Mouse (Mus musculus): Measurements from ENCODE around the gene Olfr110. TPM values are rescaled to one million over a fixed set of nuclear protein-coding genes. Genes with fewer than 3 reads are reported as not detected.
"Not testable (repeated sequence)": the region's sequence is repeated elsewhere in the genome, so short reads cannot be mapped to it uniquely, and the experiment has no call there.

Olfr110 gene
- not detected in 2 replicates for polyA plus RNA-seq (2016; fragmentation: Nextera tagmentation; extraction: Ambion mirVana)

- H3K9ac ChIP-seq, result no peak within 1 kb of the TSS
- H3K4me3 ChIP-seq, result no peak within 1 kb of the TSS
- H3K27me3 ChIP-seq (replicated peaks), result no peaks in the 10 kb centered on the region
- no peak for ATAC-seq
- no peaks in the 10 kb centered on the region for H3K36me3 ChIP-seq
- H3K4me1 ChIP-seq, result no peaks in the 10 kb centered on the region
- no peaks in the 10 kb centered on the region for H3K9me3 ChIP-seq (replicated peaks)
- no peak within 1 kb of the TSS for H3K4me2 ChIP-seq
- no peak within 1 kb of the TSS for H3K27ac ChIP-seq
- 19% methylated on average over 1 of the region's 1 CpGs for WGBS (ENCODE audit: insufficient replicate concordance)
Measured at GRCm38 (mm10) chr17:37491930-37492518, at the start of gene Olfr110. Gene Olfr110 (plus strand): TSS chr17:37492468.

- WGBS (ENCODE audit: insufficient replicate concordance), result 65% methylated on average over 1 of the region's 1 CpGs
- Histone ChIP-seq H3K9ac (no peak within 1 kb of the TSS), H3K9me3 (replicated peaks) (no peaks in the 10 kb centered on the region), H3K4me2 (no peak within 1 kb of the TSS), H3K4me1 (no peaks in the 10 kb centered on the region), H3K27ac (no peak within 1 kb of the TSS), H3K27me3 (replicated peaks) (no peaks in the 10 kb centered on the region), H3K4me3 (no peak within 1 kb of the TSS), H3K36me3 (no peaks in the 10 kb centered on the region)
- ATAC-seq, result no peak
Measured at GRCm38 (mm10) chr17:37445180-37445579, 47.1 kb upstream of the Olfr110 start, which contains the start of gene Olfr108. Gene Olfr108 (plus strand): TSS chr17:37445480.

GRCm38 (mm10) chr17:37458616-37459015 lies 33.7 kb upstream of the Olfr110 start, which contains the start of gene Olfr109:
Gene Olfr109 (plus strand): TSS chr17:37458916.
- H3K4me2 ChIP-seq, result no peak within 1 kb of the TSS
- H3K9me3 ChIP-seq (replicated peaks), result no peaks in the 10 kb centered on the region
- no peaks in the 10 kb centered on the region for H3K27me3 ChIP-seq (replicated peaks)
- H3K27ac ChIP-seq, result no peak within 1 kb of the TSS
- no peak within 1 kb of the TSS for H3K9ac ChIP-seq
- H3K4me1 ChIP-seq, result no peaks in the 10 kb centered on the region
- WGBS (ENCODE audit: insufficient replicate concordance), result 80% methylated on average over 1 of the region's 1 CpGs
- no peak for ATAC-seq
- H3K36me3 ChIP-seq, result no peaks in the 10 kb centered on the region
- no peak within 1 kb of the TSS for H3K4me3 ChIP-seq

- no peaks in the 10 kb centered on the region for H3K4me1 ChIP-seq
- no peak within 1 kb of the TSS for H3K4me3 ChIP-seq
- no peaks in the 10 kb centered on the region for H3K36me3 ChIP-seq
- H3K27ac ChIP-seq, result no peak within 1 kb of the TSS
- H3K27me3 ChIP-seq (replicated peaks), result no peaks in the 10 kb centered on the region
- 69% methylated on average over 2 of the region's 2 CpGs for WGBS (ENCODE audit: insufficient replicate concordance)
- ATAC-seq, result no peak
- no peak within 1 kb of the TSS for H3K9ac ChIP-seq
- no peaks in the 10 kb centered on the region for H3K9me3 ChIP-seq (replicated peaks)
- H3K4me2 ChIP-seq, result no peak within 1 kb of the TSS
Measured at GRCm38 (mm10) chr17:37483452-37483851, 8.8 kb upstream of the Olfr110 start, which contains the start of gene H2-M2. Gene H2-M2 (minus strand): TSS chr17:37483552.

- WGBS (ENCODE audit: insufficient replicate concordance), result 71% methylated on average over 4 of the region's 4 CpGs
- no peaks in the 10 kb centered on the region for H3K4me1 ChIP-seq
- ATAC-seq, result no peak
Measured at GRCm38 (mm10) chr17:37507730-37508129, 15.5 kb downstream of the Olfr110 start, which contains the start of gene Olfr111. Gene Olfr111 (plus strand): TSS chr17:37508030.

GRCm38 (mm10) chr17:37524612-37525011 lies 32.3 kb downstream of the Olfr110 start:
- not testable (repeated sequence) for H3K27me3 ChIP-seq (replicated peaks)

More at GRCm38 (mm10) chr17:37507730-37508129, 15.5 kb downstream of the Olfr110 start, which contains the start of gene Olfr111:
- no peak within 1 kb of the TSS for H3K4me3 ChIP-seq
- no peak within 1 kb of the TSS for H3K27ac ChIP-seq
- no peaks in the 10 kb centered on the region for H3K27me3 ChIP-seq (replicated peaks)
- H3K9ac ChIP-seq, result no peak within 1 kb of the TSS
- H3K9me3 ChIP-seq (replicated peaks), result no peaks in the 10 kb centered on the region
- H3K36me3 ChIP-seq, result no peaks in the 10 kb centered on the region
- H3K4me2 ChIP-seq, result no peak within 1 kb of the TSS

GRCm38 (mm10) chr17:37525427-37525826 lies 33.2 kb downstream of the Olfr110 start:
- H3K9me3 ChIP-seq (replicated peaks); H3K27ac ChIP-seq; ATAC-seq; H3K27me3 ChIP-seq (replicated peaks); H3K4me3 ChIP-seq; H3K4me2 ChIP-seq; H3K36me3 ChIP-seq; H3K4me1 ChIP-seq; H3K9ac ChIP-seq: not testable (repeated sequence)
- 17% methylated on average over 1 of the region's 1 CpGs for WGBS (ENCODE audit: insufficient replicate concordance)

More at GRCm38 (mm10) chr17:37524612-37525011, 32.3 kb downstream of the Olfr110 start:
- H3K27ac ChIP-seq; ATAC-seq; H3K36me3 ChIP-seq; H3K9ac ChIP-seq; H3K4me3 ChIP-seq; H3K4me1 ChIP-seq; H3K4me2 ChIP-seq; H3K9me3 ChIP-seq (replicated peaks): not testable (repeated sequence)

GRCm38 (mm10) chr17:37535173-37535572 lies 42.9 kb downstream of the Olfr110 start:
- no peak for ATAC-seq

GRCm38 (mm10) chr17:37538416-37538815 lies 46.1 kb downstream of the Olfr110 start:
- 23% methylated on average over 1 of the region's 1 CpGs for WGBS (ENCODE audit: insufficient replicate concordance)
- H3K4me1 ChIP-seq; H3K9ac ChIP-seq; H3K36me3 ChIP-seq; ATAC-seq; H3K4me2 ChIP-seq; H3K27me3 ChIP-seq (replicated peaks); H3K9me3 ChIP-seq (replicated peaks); H3K27ac ChIP-seq; H3K4me3 ChIP-seq: not testable (repeated sequence)

More at GRCm38 (mm10) chr17:37535173-37535572, 42.9 kb downstream of the Olfr110 start:
- no peak overlapping the region for H3K27ac ChIP-seq
- no peaks in the 10 kb centered on the region for H3K36me3 ChIP-seq
- no peaks in the 10 kb centered on the region for H3K9me3 ChIP-seq (replicated peaks)
- no peaks in the 10 kb centered on the region for H3K4me1 ChIP-seq
- no peak overlapping the region for H3K4me2 ChIP-seq
- H3K9ac ChIP-seq, result no peak overlapping the region
- H3K27me3 ChIP-seq (replicated peaks), result no peaks in the 10 kb centered on the region
- H3K4me3 ChIP-seq, result no peak overlapping the region

- ATAC-seq, result no peak
- H3K27me3 ChIP-seq (replicated peaks), result no peaks in the 10 kb centered on the region
- 70% methylated on average over 4 of the region's 4 CpGs for WGBS (ENCODE audit: insufficient replicate concordance)
- no peak overlapping the region for H3K4me3 ChIP-seq
- no peaks in the 10 kb centered on the region for H3K36me3 ChIP-seq
- no peak overlapping the region for H3K27ac ChIP-seq
- no peak overlapping the region for H3K4me2 ChIP-seq
- H3K9ac ChIP-seq, result no peak overlapping the region
- no peaks in the 10 kb centered on the region for H3K4me1 ChIP-seq
- no peaks in the 10 kb centered on the region for H3K9me3 ChIP-seq (replicated peaks)
Measured at GRCm38 (mm10) chr17:37541454-37542119, 49.3 kb downstream of the Olfr110 start.

GRCm38 (mm10) chr17:37543800-37544435 lies 51.6 kb downstream of the Olfr110 start:
- no peak for ATAC-seq

More at GRCm38 (mm10) chr17:37543800-37544435, 51.6 kb downstream of the Olfr110 start:
- Histone ChIP-seq H3K27me3 (replicated peaks) (no peaks in the 10 kb centered on the region), H3K27ac (no peak overlapping the region), H3K9ac (no peak overlapping the region), H3K4me2 (no peak overlapping the region), H3K4me1 (no peaks in the 10 kb centered on the region), H3K36me3 (no peaks in the 10 kb centered on the region), H3K4me3 (no peak overlapping the region), H3K9me3 (replicated peaks) (no peaks in the 10 kb centered on the region)
- 52% methylated on average over 3 of the region's 3 CpGs for WGBS (ENCODE audit: insufficient replicate concordance)

Measured in liver, embryonic 12.5 days (tissue).